Mouse (Mus musculus) myocyte (in vitro differentiated cells): ENCODE data around the gene Pigk. TPM values are rescaled to one million over a fixed set of nuclear protein-coding genes. Genes with fewer than 3 reads are reported as not detected.

Source experiments
- H3K27me3 ChIP-seq: one replicate; pipeline ENCODE4 v1.6.1; 2011; ENCODE audit not compliant: control insufficient read depth, insufficient read depth, insufficient read length
- H3K36me3 ChIP-seq: one replicate; pipeline ENCODE4 v1.6.1; 2011; ENCODE audit not compliant: control insufficient read depth, insufficient read depth
- H3K4me2 ChIP-seq: one replicate; pipeline ENCODE4 v1.6.1; 2011; ENCODE audit warnings: low read depth, control low read depth
- H3K4me3 ChIP-seq: one replicate; pipeline ENCODE4 v1.5.1; 2011; ENCODE audit warnings: mild to moderate bottlenecking, control low read depth, moderate library complexity
- H3K79me2 ChIP-seq: one replicate; pipeline ENCODE4 v1.6.1; 2011; ENCODE audit not compliant: control insufficient read depth, insufficient read depth
- H3ac ChIP-seq: one replicate; pipeline ENCODE4 v1.6.1; 2011; ENCODE audit not compliant: control insufficient read depth, insufficient read length
- CEBPB ChIP-seq: IDR thresholded peaks from 2 replicates; pipeline ENCODE4 v1.6.1; 2011; ENCODE audit warnings: mild to moderate bottlenecking, moderate library complexity; ENCODE audit not compliant: poor library complexity, insufficient read depth, severe bottlenecking
- E2F4 ChIP-seq: IDR thresholded peaks from one replicate; pipeline ENCODE4 v1.6.1; 2011; ENCODE audit warnings: mild to moderate bottlenecking, control low read depth, moderate library complexity; ENCODE audit not compliant: insufficient read depth
- MAX ChIP-seq: IDR thresholded peaks from one replicate; pipeline ENCODE4 v1.6.1; 2011; ENCODE audit warnings: low read depth, mild to moderate bottlenecking, control low read depth
- MYOD1 ChIP-seq, 3 experiments: IDR thresholded peaks; one replicate each; pipeline ENCODE4 v1.6.1; 2011; ENCODE audit warnings: control low read depth in 2 of 3, low read depth in 2 of 3, mild to moderate bottlenecking in 2 of 3, moderate library complexity in 1 of 3; ENCODE audit not compliant: insufficient read length in 2 of 3, control insufficient read depth in 1 of 3
- MYOG ChIP-seq, 3 experiments: IDR thresholded peaks; one replicate each; pipeline ENCODE4 v1.6.1; 2011; ENCODE audit warnings: control low read depth in 2 of 3, low read depth in 2 of 3, mild to moderate bottlenecking in 2 of 3; ENCODE audit not compliant: insufficient read length in 2 of 3, control insufficient read depth in 1 of 3, insufficient read depth in 1 of 3
- POLR2A ChIP-seq: IDR thresholded peaks from one replicate; pipeline ENCODE4 v1.6.1; 2011; ENCODE audit warnings: low read depth, mild to moderate bottlenecking, control low read depth, moderate library complexity; ENCODE audit not compliant: insufficient read length
- POLR2AphosphoS2 ChIP-seq: IDR thresholded peaks from one replicate; pipeline ENCODE4 v1.6.1; 2011; ENCODE audit warnings: low read depth, control low read depth; ENCODE audit not compliant: insufficient read length
- REST ChIP-seq: IDR thresholded peaks from one replicate; pipeline ENCODE4 v1.6.1; 2011; ENCODE audit warnings: mild to moderate bottlenecking, control low read depth, moderate library complexity; ENCODE audit not compliant: insufficient read depth, insufficient read length
- SRF ChIP-seq: IDR thresholded peaks from one replicate; pipeline ENCODE4 v1.6.1; 2011; ENCODE audit warnings: low read depth; ENCODE audit not compliant: control insufficient read depth, insufficient read length
- TCF12 ChIP-seq: IDR thresholded peaks from one replicate; pipeline ENCODE4 v1.6.1; 2011; ENCODE audit warnings: mild to moderate bottlenecking, control low read depth; ENCODE audit not compliant: poor library complexity, insufficient read depth, severe bottlenecking
- TCF3 ChIP-seq: IDR thresholded peaks from one replicate; pipeline ENCODE4 v1.6.1; 2011; ENCODE audit warnings: low read depth, control low read depth; ENCODE audit not compliant: insufficient read length
- USF1 ChIP-seq: IDR thresholded peaks from one replicate; pipeline ENCODE4 v1.6.1; 2011; ENCODE audit warnings: low read depth, mild to moderate bottlenecking, control low read depth, moderate library complexity
- polyA plus RNA-seq: library from polyadenylated mRNA; unstranded; fragments of >200 nt; fragmentation: generic; extraction: Trizol; gene quantifications from one replicate; pipeline ENCODE4 v1.2.1, GENCODE M21; 2012; ENCODE audit warnings: missing spikeins

Gene Pigk
- polyA plus RNA-seq, 1 experiment, result 20.7 TPM

DNA sequence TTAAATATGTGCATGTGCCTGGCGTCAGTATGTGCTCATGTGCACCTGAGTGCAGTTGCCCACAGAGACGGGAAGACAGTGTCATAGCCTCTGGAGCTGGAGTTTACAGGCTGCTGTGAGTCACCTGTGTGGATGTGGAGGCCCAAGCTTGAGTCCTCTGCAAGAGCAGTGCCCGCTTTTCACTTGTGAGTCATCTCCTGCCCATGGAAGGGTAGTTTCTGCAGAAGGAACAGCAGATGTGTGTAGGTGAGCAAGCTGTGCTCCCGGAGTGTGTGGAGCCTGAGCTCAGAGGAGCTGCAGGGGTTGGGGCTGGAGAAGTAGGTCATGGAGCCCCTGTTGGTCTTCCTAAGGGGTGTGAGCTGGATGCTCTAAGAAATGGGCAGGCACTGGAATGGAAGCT, 257.5 kb downstream of the Pigk start:
- H3K4me2 ChIP-seq, result no peak overlapping the region
- H3K36me3 ChIP-seq, result no peaks in the 10 kb centered on the region
- H3K27me3 ChIP-seq, result no peaks in the 10 kb centered on the region
- H3K79me2 ChIP-seq, result no peaks in the 10 kb centered on the region
- TF ChIP-seq MYOD1 (IDR thresholded peaks at IDR 0.05; ENCODE audit: control insufficient read depth in 1 of 3, insufficient read length in 2 of 3, low read depth in 2 of 3) (no peak), TCF12 (no peak), POLR2A (no peak), POLR2AphosphoS2 (no peak), SRF (no peak), MAX (no peak), E2F4 (no peak), CEBPB (no peak), USF1 (no peak)
- no peak overlapping the region for H3ac ChIP-seq
- no peak overlapping the region for H3K4me3 ChIP-seq

- H3K27me3 ChIP-seq, result peaks cover 19% of the 10 kb centered on the region
- H3K79me2 ChIP-seq, result no peaks in the 10 kb centered on the region
- H3K4me3 ChIP-seq, result no peak overlapping the region
- H3K4me2 ChIP-seq, result no peak overlapping the region
- H3ac ChIP-seq, result no peak overlapping the region
- no peaks in the 10 kb centered on the region for H3K36me3 ChIP-seq
- TF ChIP-seq MAX (no peak), E2F4 (no peak), POLR2A (no peak), TCF12 (no peak), MYOG (IDR thresholded peaks at IDR 0.05; ENCODE audit: control insufficient read depth in 1 of 3, insufficient read depth in 1 of 3, insufficient read length in 2 of 3, low read depth in 2 of 3) (no peak), POLR2AphosphoS2 (no peak), SRF (no peak), REST (no peak), TCF3 (no peak), CEBPB (no peak), MYOD1 (IDR thresholded peaks at IDR 0.05; ENCODE audit: control insufficient read depth in 1 of 3, insufficient read length in 2 of 3, low read depth in 2 of 3) (no peak), USF1 (no peak)
These were observed 265.7 kb downstream of the Pigk start for GRCm38 (mm10) chr3:152979481-152980092.

DNA sequence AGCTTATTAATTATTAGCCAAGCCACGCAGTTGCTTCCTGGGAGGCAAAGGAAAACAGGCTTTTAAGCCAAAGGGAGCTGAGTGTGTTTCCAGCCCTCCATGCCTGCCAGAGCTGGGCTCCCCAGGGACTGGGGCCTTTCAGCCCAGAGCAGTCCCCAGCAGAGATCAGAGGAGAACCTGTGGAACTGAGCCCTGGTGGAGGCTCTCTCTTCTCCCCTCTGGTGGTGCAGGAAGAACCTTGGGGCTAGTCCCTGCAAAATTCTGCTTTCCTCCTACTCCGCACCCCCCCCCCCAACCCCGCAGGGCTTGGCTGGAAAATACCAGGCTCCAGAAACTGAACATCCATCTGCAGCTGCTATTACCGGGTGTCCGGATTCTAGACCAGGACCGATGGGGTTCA, 266.5 kb downstream of the Pigk start:
- Histone ChIP-seq H3K27me3 (peaks cover 19% of the 10 kb centered on the region), H3ac (no peak overlapping the region), H3K79me2 (no peaks in the 10 kb centered on the region), H3K36me3 (no peaks in the 10 kb centered on the region), H3K4me3 (no peak overlapping the region), H3K4me2 (no peak overlapping the region)
- TF ChIP-seq SRF, result no peak
- no peak for TF ChIP-seq TCF3
- no peak for TF ChIP-seq USF1

- no peak overlapping the region for H3ac ChIP-seq
- no peaks in the 10 kb centered on the region for H3K36me3 ChIP-seq
- no peak overlapping the region for H3K4me2 ChIP-seq
- H3K79me2 ChIP-seq, result no peaks in the 10 kb centered on the region
- H3K27me3 ChIP-seq, result peaks cover 19% of the 10 kb centered on the region
- H3K4me3 ChIP-seq, result no peak overlapping the region
- no peak for TF ChIP-seq SRF
- TF ChIP-seq CEBPB, result no peak
- TF ChIP-seq TCF12, result no peak
- no peak for TF ChIP-seq MYOG (IDR thresholded peaks at IDR 0.05; ENCODE audit: control insufficient read depth in 1 of 3, insufficient read depth in 1 of 3, insufficient read length in 2 of 3, low read depth in 2 of 3)
- no peak for TF ChIP-seq POLR2A
- no peak for TF ChIP-seq TCF3
- no peak for TF ChIP-seq MYOD1 (IDR thresholded peaks at IDR 0.05; ENCODE audit: control insufficient read depth in 1 of 3, insufficient read length in 2 of 3, low read depth in 2 of 3)
- no peak for TF ChIP-seq E2F4
- TF ChIP-seq USF1, result no peak
- TF ChIP-seq REST, result no peak
These were observed 267.4 kb downstream of the Pigk start for GRCm38 (mm10) chr3:152980978-152981974.

DNA sequence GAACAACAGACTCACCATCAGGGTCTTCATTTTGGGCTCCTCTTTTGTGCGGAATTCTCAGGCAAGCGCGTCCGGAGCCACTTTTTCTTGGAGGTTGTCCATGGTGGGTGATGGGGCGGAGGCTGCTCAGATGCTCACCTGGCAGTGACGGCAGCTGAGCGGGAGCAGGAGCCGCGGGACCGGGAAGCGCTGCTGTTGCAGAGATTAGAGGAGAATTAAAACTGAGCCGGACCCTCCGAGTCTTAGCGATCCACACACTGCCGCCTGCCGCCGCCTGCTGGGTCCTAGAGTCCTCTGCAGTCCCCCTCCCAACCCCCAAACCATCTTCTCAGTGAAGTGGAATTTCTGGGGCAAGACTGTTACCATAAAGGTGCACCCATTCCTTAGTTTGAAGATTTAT, 268.1 kb downstream of the Pigk start, which contains the start of gene St6galnac5:
TSS of gene St6galnac5 (minus strand) at position 259 of the 400 bp plus-strand sequence.
- Histone ChIP-seq H3K79me2 (no peaks in the 10 kb centered on the region), H3K27me3 (peaks cover 19% of the 10 kb centered on the region), H3K4me3 (no peak within 1 kb of the TSS), H3K4me2 (no peak within 1 kb of the TSS), H3ac (no peak within 1 kb of the TSS), H3K36me3 (no peaks in the 10 kb centered on the region)
- TF ChIP-seq E2F4 (no peak), SRF (no peak), MYOG (IDR thresholded peaks at IDR 0.05; ENCODE audit: control insufficient read depth in 1 of 3, insufficient read depth in 1 of 3, insufficient read length in 2 of 3, low read depth in 2 of 3) (no peak), TCF12 (no peak), REST (no peak), MAX (no peak), POLR2AphosphoS2 (no peak), USF1 (no peak), MYOD1 (IDR thresholded peaks at IDR 0.05; ENCODE audit: control insufficient read depth in 1 of 3, insufficient read length in 2 of 3, low read depth in 2 of 3) (no peak), CEBPB (no peak), POLR2A (no peak), TCF3 (no peak)
